Mouse (Mus musculus) forebrain, postnatal 0 days (tissue): ENCODE data around the gene Thegl. TPM values are rescaled to one million over a fixed set of nuclear protein-coding genes. Genes with fewer than 3 reads are reported as not detected.
"Not testable (repeated sequence)": the region's sequence is repeated elsewhere in the genome, so short reads cannot be mapped to it uniquely, and the experiment has no call there.

Source experiments
- ATAC-seq: fragments of 200-750 bp; cut with Nextera tagmentation; 2 replicates; pipeline ENCODE4 v1.8.0; 2017; ENCODE audit warnings: mild to moderate bottlenecking, moderate library complexity
- DNase-seq: peaks from one replicate; pipeline ENCODE4 v3.0.0-alpha.2; 2015
- H3K27ac ChIP-seq: fragments of 300-500 bp; sonication (generic); 2 replicates; pipeline ENCODE4 v1.5.1; 2014; ENCODE audit warnings: low read depth, mild to moderate bottlenecking, antibody characterized with exemption, low read length, moderate library complexity, mixed read lengths
- H3K27me3 ChIP-seq: fragments of 300-500 bp; sonication (generic); 2 replicates; pipeline ENCODE4 v1.6.1; 2014; ENCODE audit warnings: mild to moderate bottlenecking, low read length, mixed read lengths; ENCODE audit not compliant: insufficient read depth
- H3K36me3 ChIP-seq: fragments of 300-500 bp; sonication (generic); 2 replicates; pipeline ENCODE4 v1.6.1; 2014; ENCODE audit warnings: mild to moderate bottlenecking, moderate library complexity; ENCODE audit not compliant: insufficient read depth
- H3K4me1 ChIP-seq: fragments of 300-500 bp; sonication (generic); 2 replicates; pipeline ENCODE4 v1.6.1; 2014; ENCODE audit warnings: antibody characterized with exemption; ENCODE audit not compliant: insufficient read depth
- H3K4me2 ChIP-seq: fragments of 300-500 bp; sonication (generic); 2 replicates; pipeline ENCODE4 v1.6.1; 2014; ENCODE audit warnings: low read depth, mild to moderate bottlenecking, moderate library complexity
- H3K4me3 ChIP-seq: fragments of 300-500 bp; sonication (generic); 2 replicates; pipeline ENCODE4 v1.5.1; 2014; ENCODE audit warnings: low read depth, low read length, mixed read lengths
- H3K9ac ChIP-seq: fragments of 300-500 bp; sonication (generic); 2 replicates; pipeline ENCODE4 v1.6.1; 2014; ENCODE audit warnings: mild to moderate bottlenecking
- H3K9me3 ChIP-seq: fragments of 300-500 bp; sonication (generic); 2 replicates; pipeline ENCODE4 v1.6.1; 2016; ENCODE audit warnings: low read length
- CTCF ChIP-seq: sonication (generic); IDR thresholded peaks from 2 replicates; pipeline ENCODE4 v1.5.1; 2016; ENCODE audit warnings: antibody characterized with exemption, control low read depth, low read depth
- WGBS: fragments of 180-500 bp; shearing (Covaris S2); extraction: QIAGEN DNeasy Blood & Tissue Kit; methylation state at CpG from one replicate; pipeline ENCODE4 v1.1.7; 2014; 5-methylcytosine and 5-hydroxymethylcytosine counted together
- polyA plus RNA-seq: library from polyadenylated mRNA; unstranded; fragments of >200 nt; fragmentation: Nextera tagmentation; extraction: Ambion mirVana; gene quantifications from 2 replicates; pipeline ENCODE4 v1.2.1, GENCODE M21; 2015
- total RNA-seq: library from RNA; depleted of rRNA; stranded (reverse); fragments of >200 nt; gene quantifications from 2 replicates; pipeline ENCODE4 v1.2.3, GENCODE M21; 2014; rRNA removed

The Thegl gene
- 0.77 and 0.86 TPM in 2 replicates for total RNA-seq
- 1.5 and 1.6 TPM in 2 replicates for polyA plus RNA-seq

GRCm38 (mm10) chr5:77015544-77016482 lies at the start of gene Thegl:
Thegl (plus strand) TSS chr5:77016023.
- DNase-seq (peak; percentile 86), ATAC-seq (peak; percentile 99)
- no peak for TF ChIP-seq CTCF
- peak within 1 kb of the TSS; percentile 55 for H3K4me3 ChIP-seq
- no peaks in the 10 kb centered on the region for H3K36me3 ChIP-seq
- 8% methylated on average over 57 of the region's 57 CpGs for WGBS
- peak within 1 kb of the TSS; percentile 81 for H3K4me2 ChIP-seq
- no peaks in the 10 kb centered on the region for H3K9me3 ChIP-seq
- peak within 1 kb of the TSS; percentile 51 for H3K9ac ChIP-seq
- H3K4me1 ChIP-seq = no peaks in the 10 kb centered on the region
- H3K27me3 ChIP-seq = no peaks in the 10 kb centered on the region
- no peak within 1 kb of the TSS for H3K27ac ChIP-seq

- Histone ChIP-seq H3K4me2 (no peak overlapping the region), H3K9me3 (no peaks in the 10 kb centered on the region), H3K36me3 (peaks cover 33% of the 10 kb centered on the region), H3K27ac (no peak overlapping the region), H3K4me1 (no peaks in the 10 kb centered on the region; the same call in 1 of the 2 replicates), H3K9ac (no peak overlapping the region), H3K4me3 (no peak overlapping the region), H3K27me3 (no peaks in the 10 kb centered on the region)
- DNase-seq (peak; percentile 17), ATAC-seq (no peak)
- no peak for TF ChIP-seq CTCF
- 50% methylated on average over 5 of the region's 5 CpGs for WGBS
Observed at GRCm38 (mm10) chr5:76969250-76969649, 46.6 kb upstream of the Thegl start.

GRCm38 (mm10) chr5:76971115-76971514 lies 44.7 kb upstream of the Thegl start:
- H3K4me2 ChIP-seq, H3K4me3 ChIP-seq, H3K9ac ChIP-seq, H3K27ac ChIP-seq, ATAC-seq, DNase-seq, H3K4me1 ChIP-seq, H3K9me3 ChIP-seq, H3K27me3 ChIP-seq: not testable (repeated sequence)
- WGBS = 86% methylated on average over 1 of the region's 1 CpGs
- H3K36me3 ChIP-seq = peaks cover 22% of the 10 kb centered on the region

GRCm38 (mm10) chr5:76973488-76973887 lies 42.3 kb upstream of the Thegl start:
- H3K9ac ChIP-seq = peak overlapping the region; percentile 89; the same call in 1 of the 2 replicates
- ATAC-seq = no peak
- H3K4me3 ChIP-seq = no peak overlapping the region; the same call in 1 of the 2 replicates
- no peak for DNase-seq
- no peaks in the 10 kb centered on the region for H3K27me3 ChIP-seq
- peak overlapping the region; percentile 63 for H3K4me2 ChIP-seq
- WGBS = 68% methylated on average over 3 of the region's 3 CpGs
- no peak overlapping the region for H3K27ac ChIP-seq
- TF ChIP-seq CTCF = no peak
- peaks cover 21% of the 10 kb centered on the region for H3K36me3 ChIP-seq
- H3K4me1 ChIP-seq = no peaks in the 10 kb centered on the region; the same call in 1 of the 2 replicates
- H3K9me3 ChIP-seq = no peaks in the 10 kb centered on the region

- WGBS = 5% methylated on average over 17 of the region's 17 CpGs
- Histone ChIP-seq H3K4me1 (no peaks in the 10 kb centered on the region; the same call in 1 of the 2 replicates), H3K4me3 (peak overlapping the region; percentile 94), H3K4me2 (peak overlapping the region; percentile 63), H3K27ac (peak overlapping the region; percentile 52), H3K9me3 (no peaks in the 10 kb centered on the region), H3K36me3 (peaks cover 20% of the 10 kb centered on the region), H3K9ac (peak overlapping the region; percentile 89), H3K27me3 (no peaks in the 10 kb centered on the region)
- DNase-seq (no peak), ATAC-seq (peak; percentile 3; the same call in 1 of the 2 replicates)
- no peak for TF ChIP-seq CTCF
Observed at GRCm38 (mm10) chr5:76974207-76974553, 41.6 kb upstream of the Thegl start.

- Histone ChIP-seq H3K27ac (peak within 1 kb of the TSS; percentile 94), H3K4me2 (peak within 1 kb of the TSS; percentile 63), H3K36me3 (peaks cover 25% of the 10 kb centered on the region), H3K9me3 (no peaks in the 10 kb centered on the region), H3K4me1 (no peaks in the 10 kb centered on the region; the same call in 1 of the 2 replicates), H3K4me3 (peak within 1 kb of the TSS; percentile 94), H3K9ac (peak within 1 kb of the TSS; percentile 89), H3K27me3 (no peaks in the 10 kb centered on the region)
- peak; percentile 91 for DNase-seq
- peak; percentile 96 for ATAC-seq
- 1% methylated on average over 60 of the region's 60 CpGs for WGBS
- TF ChIP-seq CTCF = no peak
Observed at GRCm38 (mm10) chr5:76974554-76975285, 41.1 kb upstream of the Thegl start, which contains the start of gene Srp72. Srp72 (plus strand) TSS chr5:76974683.
